Mouse (Mus musculus) embryonic facial prominence, embryonic 10.5 days (tissue): ENCODE measurements around the gene Mettl18. TPM values are rescaled to one million over a fixed set of nuclear protein-coding genes. Genes with fewer than 3 reads are reported as not detected.
A peak's percentile ranks its signal among the peaks of the same experiment; 100 is the strongest.
"Not testable (repeated sequence)": the region's sequence is repeated elsewhere in the genome, so short reads cannot be mapped to it uniquely, and the experiment has no call there.

Source experiments
- DNase-seq: peaks from one replicate; pipeline ENCODE4 v3.0.0-alpha.2; 2017; ENCODE audit warnings: low spot score
- H3K27ac ChIP-seq: fragments of 300-500 bp; sonication (generic); replicated peaks from 2 replicates; pipeline ENCODE4 v1.5.1; 2016; ENCODE audit warnings: mild to moderate bottlenecking
- H3K27me3 ChIP-seq: fragments of 300-500 bp; sonication (generic); replicated peaks from 2 replicates; pipeline ENCODE4 v1.6.1; 2016; ENCODE audit warnings: low read depth, mild to moderate bottlenecking; ENCODE audit not compliant: poor library complexity, severe bottlenecking
- H3K36me3 ChIP-seq: fragments of 300-500 bp; sonication (generic); replicated peaks from 2 replicates; pipeline ENCODE4 v1.6.1; 2016; ENCODE audit warnings: mild to moderate bottlenecking, moderate library complexity
- H3K4me1 ChIP-seq: fragments of 300-500 bp; sonication (generic); 2 replicates; pipeline ENCODE4 v1.6.1; 2016
- H3K4me3 ChIP-seq: fragments of 300-500 bp; sonication (generic); 2 replicates; pipeline ENCODE4 v1.5.1; 2016; ENCODE audit warnings: mild to moderate bottlenecking, moderate library complexity
- H3K9me3 ChIP-seq: fragments of 300-500 bp; sonication (generic); 2 replicates; pipeline ENCODE4 v1.6.1; 2016; ENCODE audit warnings: mild to moderate bottlenecking
- WGBS: fragments of 180-500 bp; shearing (Covaris S2); methylation state at CpG from one replicate; pipeline ENCODE4 v1.1.7; 2016; 5-methylcytosine and 5-hydroxymethylcytosine counted together
- polyA plus RNA-seq: library from polyadenylated mRNA; unstranded; fragments of >200 nt; fragmentation: Nextera tagmentation; extraction: Ambion mirVana; gene quantifications from 2 replicates; pipeline ENCODE4 v1.2.1, GENCODE M21; 2016

Mettl18 gene
- polyA plus RNA-seq, 1 experiment from 2014 or later = 11.8 TPM

DNA sequence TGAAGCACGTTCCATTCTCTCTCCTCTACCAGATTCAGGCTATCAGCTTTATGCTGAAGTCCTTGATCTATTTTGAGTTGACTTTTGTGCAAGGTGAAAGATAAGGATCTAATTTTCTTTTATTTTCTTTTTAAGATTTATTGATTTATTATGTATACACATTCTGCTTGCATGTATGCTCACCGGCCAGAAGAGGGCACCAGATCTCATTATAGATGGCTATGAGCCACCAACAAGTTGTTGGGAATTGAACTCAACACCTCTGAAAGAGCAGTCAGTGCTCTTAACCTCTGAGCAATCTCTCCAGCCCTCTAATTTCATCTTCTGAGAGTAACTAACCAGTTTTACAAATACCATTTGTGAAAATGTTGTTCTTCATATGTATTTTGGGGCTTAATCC, 14.5 kb downstream of the Mettl18 start:
- Histone ChIP-seq H3K27me3 (no peaks in the 10 kb centered on the region), H3K4me3 (no peak overlapping the region), H3K4me1 (no peaks in the 10 kb centered on the region), H3K27ac (no peak overlapping the region), H3K36me3 (no peaks in the 10 kb centered on the region), H3K9me3 (no peaks in the 10 kb centered on the region)
- DNase-seq = peak; percentile 35
- WGBS = 45% methylated on average over 2 of the region's 2 CpGs

DNA sequence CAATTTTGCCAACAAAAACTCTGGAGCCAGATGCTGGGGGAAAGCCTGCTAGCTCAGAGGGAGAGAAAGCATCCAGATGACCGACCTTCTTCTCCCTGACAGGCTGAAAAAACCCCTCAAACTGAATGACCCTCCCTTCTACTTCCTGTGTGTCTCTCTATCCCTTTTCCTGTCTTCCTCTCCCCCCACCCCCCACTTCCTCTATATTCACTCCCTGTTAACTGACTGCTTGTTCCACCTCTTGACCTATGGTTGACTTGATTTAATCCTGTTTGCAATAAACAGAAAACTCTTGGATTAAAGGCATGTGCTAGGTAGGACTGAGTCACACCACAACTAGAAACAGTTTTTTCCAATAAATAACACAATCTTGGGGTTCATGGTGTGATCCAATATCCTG, 19.9 kb downstream of the Mettl18 start:
- 76% methylated on average over 1 of the region's 1 CpGs for WGBS
- H3K9me3 ChIP-seq = no peaks in the 10 kb centered on the region
- no peak overlapping the region for H3K4me3 ChIP-seq
- no peaks in the 10 kb centered on the region for H3K27me3 ChIP-seq
- H3K27ac ChIP-seq = no peak overlapping the region
- no peaks in the 10 kb centered on the region for H3K4me1 ChIP-seq
- no peak for DNase-seq
- no peaks in the 10 kb centered on the region for H3K36me3 ChIP-seq

DNA sequence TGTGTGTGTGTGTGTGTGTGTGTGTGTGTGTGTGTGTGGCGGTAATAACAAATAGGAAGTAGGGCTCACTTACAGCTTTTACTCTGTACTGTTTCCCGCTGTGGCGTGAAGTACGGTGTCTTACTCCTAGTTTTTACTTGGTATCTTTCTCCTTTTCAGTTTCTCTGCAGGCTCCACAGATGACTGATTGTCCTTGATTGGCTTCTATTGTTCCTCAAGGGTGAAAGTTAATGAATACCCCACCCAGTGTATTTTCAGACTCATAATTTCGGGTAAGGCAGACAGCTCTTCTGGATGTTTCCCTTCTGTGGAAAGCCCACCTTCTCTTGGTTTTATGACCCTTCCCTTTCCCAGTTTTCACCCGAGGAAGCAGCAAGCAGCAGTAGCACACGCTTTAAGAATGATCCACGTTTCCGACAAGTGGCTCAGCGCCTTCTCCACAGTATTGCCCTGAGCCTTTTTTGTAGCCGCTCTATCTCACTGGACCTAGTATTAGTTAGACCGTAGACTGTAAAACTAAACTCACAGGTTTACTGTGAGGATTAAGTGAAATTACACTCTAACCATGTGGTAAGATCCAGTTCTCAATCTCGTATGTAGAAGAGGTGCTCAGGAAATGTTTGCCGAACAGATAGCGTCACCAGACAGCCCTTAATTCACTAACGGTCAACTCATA, 23.7 kb downstream of the Mettl18 start:
- H3K27me3 ChIP-seq = no peaks in the 10 kb centered on the region
- DNase-seq = no peak
- H3K27ac ChIP-seq = no peak overlapping the region
- no peaks in the 10 kb centered on the region for H3K36me3 ChIP-seq
- no peak overlapping the region for H3K4me3 ChIP-seq
- no peaks in the 10 kb centered on the region for H3K4me1 ChIP-seq
- WGBS = 89% methylated on average over 16 of the region's 16 CpGs
- no peaks in the 10 kb centered on the region for H3K9me3 ChIP-seq

DNA sequence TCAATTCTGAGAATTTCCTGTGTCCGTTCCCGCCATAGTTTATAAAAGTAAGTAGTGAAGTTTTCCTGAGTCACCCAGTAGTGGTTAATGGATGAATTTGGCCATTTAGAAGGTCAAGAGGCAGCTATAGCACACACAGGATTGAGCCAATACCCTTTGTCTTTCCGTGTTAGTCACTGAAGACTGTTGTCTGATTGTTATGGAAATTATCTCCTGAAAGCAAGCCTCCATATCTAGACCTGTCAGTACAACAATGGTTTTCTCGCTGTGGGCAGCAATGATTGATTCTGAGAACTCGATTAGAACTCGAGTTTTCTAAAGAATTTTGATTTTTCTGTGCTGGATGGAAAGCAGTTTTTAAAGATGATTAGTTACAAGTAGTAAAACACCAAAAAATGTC, 25.1 kb downstream of the Mettl18 start:
- DNase-seq = no peak

DNA sequence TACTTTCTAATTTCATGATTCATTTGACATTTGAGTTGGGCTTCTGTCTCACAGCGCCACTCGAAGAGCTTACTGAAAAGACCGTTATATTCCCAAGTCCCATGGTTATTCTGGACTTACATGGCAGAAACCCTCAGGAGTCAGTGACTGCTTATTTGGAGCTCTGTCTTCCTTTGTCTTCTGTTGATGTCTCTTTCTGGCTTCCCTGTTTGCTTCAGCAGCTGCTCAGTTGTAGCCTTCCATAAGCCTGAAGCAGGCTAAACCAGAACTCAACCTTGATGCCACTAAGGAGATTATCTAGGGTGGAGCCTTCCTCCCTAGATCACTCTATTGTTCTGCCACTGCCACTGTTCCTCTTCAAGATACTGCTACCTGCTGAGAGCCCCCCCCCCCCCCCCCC, 26.1 kb downstream of the Mettl18 start:
- H3K9me3 ChIP-seq, DNase-seq: not testable (repeated sequence)
- WGBS = 88% methylated on average over 3 of the region's 3 CpGs

More for the DNA sequence above, 25.1 kb downstream of the Mettl18 start:
- H3K36me3 ChIP-seq = no peaks in the 10 kb centered on the region
- WGBS = 73% methylated on average over 6 of the region's 6 CpGs
- no peaks in the 10 kb centered on the region for H3K9me3 ChIP-seq
- no peak overlapping the region for H3K27ac ChIP-seq
- no peaks in the 10 kb centered on the region for H3K27me3 ChIP-seq
- H3K4me3 ChIP-seq = no peak overlapping the region
- H3K4me1 ChIP-seq = no peaks in the 10 kb centered on the region

DNA sequence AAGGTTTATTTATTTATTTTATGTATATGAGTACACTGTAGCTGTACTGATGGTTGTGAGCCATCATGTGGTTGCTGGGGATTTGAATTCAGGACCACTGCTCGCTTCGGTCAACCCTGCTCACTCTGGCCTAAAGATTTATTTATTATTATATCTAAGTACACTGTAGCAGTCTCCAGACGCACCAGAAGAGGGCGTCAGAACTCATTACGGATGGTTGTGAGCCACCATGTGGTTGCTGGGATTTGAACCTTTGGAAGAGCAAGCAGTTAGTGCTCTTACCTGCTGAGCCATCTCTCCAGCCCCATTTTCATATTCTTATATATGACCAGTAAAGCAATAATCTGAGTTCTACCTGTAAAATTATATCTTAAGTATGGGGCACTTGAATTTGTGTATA, 27.4 kb downstream of the Mettl18 start:
- WGBS = 77% methylated on average over 5 of the region's 5 CpGs

More for the DNA sequence above, 26.1 kb downstream of the Mettl18 start:
- H3K4me3 ChIP-seq, H3K36me3 ChIP-seq, H3K27ac ChIP-seq, H3K27me3 ChIP-seq, H3K4me1 ChIP-seq: not testable (repeated sequence)

DNA sequence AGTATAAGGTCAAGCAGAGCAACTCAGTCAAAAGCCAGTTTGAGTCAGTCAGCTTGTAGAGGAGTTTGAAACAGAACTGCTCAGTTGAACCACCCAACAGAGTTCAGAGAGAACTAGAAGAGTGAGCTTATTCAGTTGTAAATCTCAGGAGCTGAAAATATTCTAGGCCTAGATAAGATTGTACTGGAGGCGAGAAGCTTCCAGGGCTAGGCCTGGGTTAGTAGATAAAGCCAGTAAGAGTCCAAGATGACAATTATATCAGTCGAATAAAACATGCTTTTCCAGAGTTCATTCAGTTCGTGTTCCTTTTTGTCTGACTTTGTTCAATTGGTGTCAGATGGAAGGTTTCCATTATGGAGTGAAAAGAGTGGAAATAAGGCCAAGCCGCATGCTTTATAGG, 31.0 kb downstream of the Mettl18 start:
- Histone ChIP-seq H3K36me3 (no peaks in the 10 kb centered on the region), H3K27ac (no peak overlapping the region), H3K4me3 (no peak overlapping the region), H3K9me3 (no peaks in the 10 kb centered on the region), H3K27me3 (no peaks in the 10 kb centered on the region), H3K4me1 (no peaks in the 10 kb centered on the region)
- no peak for DNase-seq
- 88% methylated on average over 4 of the region's 4 CpGs for WGBS

More for the DNA sequence above, 27.4 kb downstream of the Mettl18 start:
- not testable (repeated sequence) for H3K27ac ChIP-seq, H3K27me3 ChIP-seq, H3K9me3 ChIP-seq, H3K4me1 ChIP-seq, H3K4me3 ChIP-seq, DNase-seq, H3K36me3 ChIP-seq

DNA sequence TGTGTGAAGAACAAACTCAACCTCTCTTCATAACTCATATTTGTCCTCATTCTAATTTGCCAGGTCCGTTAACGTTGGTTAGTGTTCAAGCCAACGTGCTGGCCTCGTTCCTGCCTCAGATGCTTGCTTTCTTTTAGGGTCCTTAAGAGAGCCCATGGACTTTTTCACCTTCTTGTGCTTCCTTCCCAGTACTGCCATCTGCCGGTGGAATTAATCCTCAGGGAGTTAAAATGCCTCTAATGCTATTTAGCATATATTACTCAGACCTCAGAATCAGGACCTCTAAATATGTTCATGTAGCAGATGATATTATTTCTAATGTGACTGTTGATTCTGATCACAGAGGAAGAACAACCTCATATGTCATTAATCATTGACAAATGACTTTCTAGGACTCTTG, 32.7 kb downstream of the Mettl18 start:
- Histone ChIP-seq H3K36me3 (no peaks in the 10 kb centered on the region), H3K4me1 (no peaks in the 10 kb centered on the region), H3K27ac (no peak overlapping the region), H3K27me3 (no peaks in the 10 kb centered on the region), H3K4me3 (no peak overlapping the region), H3K9me3 (no peaks in the 10 kb centered on the region)
- no peak for DNase-seq
- WGBS = 58% methylated on average over 5 of the region's 5 CpGs

DNA sequence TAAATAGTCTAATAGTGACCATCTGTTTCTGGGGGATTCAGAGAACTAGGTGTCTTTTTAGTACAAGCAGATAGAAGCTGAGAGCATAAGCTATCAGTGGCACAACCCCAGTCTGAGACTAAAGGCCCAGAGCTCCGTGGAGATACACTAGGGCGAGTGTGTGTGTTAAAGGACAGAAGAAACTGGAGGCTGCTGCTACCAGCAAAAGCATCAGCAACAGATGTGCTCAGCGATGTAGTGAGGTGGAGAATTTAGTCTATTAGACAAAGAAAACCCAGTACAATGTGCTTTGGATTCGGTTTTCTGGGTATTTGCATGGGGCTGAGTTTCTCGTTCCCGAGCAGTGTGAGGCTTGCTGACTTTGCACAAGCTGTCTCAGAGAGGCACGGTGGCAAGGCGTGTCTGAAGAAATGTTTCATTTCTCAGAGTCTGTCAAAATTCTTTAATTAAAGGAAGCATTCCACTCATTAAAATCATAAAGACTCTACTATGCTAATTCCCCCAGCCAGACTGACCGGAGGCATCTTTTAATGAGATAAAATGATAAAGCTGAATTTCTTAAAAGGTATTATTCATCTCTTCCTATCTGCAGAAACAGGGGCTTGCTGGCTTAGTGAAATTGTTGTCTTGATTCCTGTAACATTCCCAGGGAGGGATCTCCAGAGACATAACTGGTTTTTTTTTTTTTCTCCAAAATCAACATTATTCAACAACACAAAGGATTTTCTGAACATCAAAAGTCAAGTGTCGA, 45.9 kb downstream of the Mettl18 start:
- no peaks in the 10 kb centered on the region for H3K36me3 ChIP-seq
- no peak overlapping the region for H3K4me3 ChIP-seq
- no peaks in the 10 kb centered on the region for H3K4me1 ChIP-seq
- H3K9me3 ChIP-seq = no peaks in the 10 kb centered on the region
- 81% methylated on average over 10 of the region's 10 CpGs for WGBS
- DNase-seq = no peak
- H3K27ac ChIP-seq = no peak overlapping the region
- no peaks in the 10 kb centered on the region for H3K27me3 ChIP-seq

DNA sequence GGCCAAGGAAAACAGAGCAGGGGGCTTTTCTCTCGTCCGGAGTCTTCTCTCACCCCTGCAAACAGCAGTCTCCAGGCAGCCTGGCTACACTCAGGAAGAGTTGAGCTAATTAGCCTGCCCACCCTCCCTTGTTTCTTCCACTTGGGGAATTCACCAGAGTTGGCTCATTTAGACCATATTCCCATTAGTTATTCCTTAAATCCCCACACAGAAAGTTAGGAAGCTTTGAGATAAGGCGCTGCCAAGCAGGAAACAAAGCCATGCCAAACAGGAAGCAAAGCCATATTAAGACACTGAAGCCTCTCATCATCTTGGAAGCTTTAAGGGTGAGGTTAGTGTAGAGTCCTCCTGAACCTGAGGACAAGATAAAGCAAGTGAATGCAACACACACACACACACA, 48.9 kb downstream of the Mettl18 start:
- H3K27ac ChIP-seq = no peak overlapping the region
- H3K27me3 ChIP-seq = no peaks in the 10 kb centered on the region
- no peak for DNase-seq
- H3K4me1 ChIP-seq = no peaks in the 10 kb centered on the region
- H3K4me3 ChIP-seq = no peak overlapping the region
- 74% methylated on average over 3 of the region's 3 CpGs for WGBS
- H3K36me3 ChIP-seq = no peaks in the 10 kb centered on the region
- H3K9me3 ChIP-seq = no peaks in the 10 kb centered on the region

Other genes with a start within 250 kb of the Mettl18 start
- gene Kifap3, start 215.3 kb upstream of the Mettl18 start, polyA plus RNA-seq = 34.7 and 38.1 TPM in 2 replicates
- gene Scyl3, start 65.8 kb upstream of the Mettl18 start, polyA plus RNA-seq = 18.4 and 18.6 TPM in 2 replicates
- 46.6 and 48.2 TPM in 2 replicates for gene BC055324, start 93 bp upstream of the Mettl18 start, polyA plus RNA-seq
- not detected in 2 replicates for gene Sele, start 53.3 kb downstream of the Mettl18 start, polyA plus RNA-seq
- not detected in 2 replicates for gene Sell, start 67.1 kb downstream of the Mettl18 start, polyA plus RNA-seq
- not detected in 2 replicates for gene Selp, start 120.4 kb downstream of the Mettl18 start, polyA plus RNA-seq
- 0.37 and 0.41 TPM in 2 replicates for gene F5, start 156.9 kb downstream of the Mettl18 start, polyA plus RNA-seq